Mouse (Mus musculus) kidney, adult 2 months (tissue): ENCODE data around the gene Ddx20.

Source experiments
- CTCF ChIP-seq: fragments of 200-500 bp; conservative IDR thresholded peaks from 2 replicates; pipeline ENCODE4 v1.5.1; 2011; ENCODE audit warnings: low read depth, mild to moderate bottlenecking, control low read depth, low read length, moderate library complexity, mixed read lengths; ENCODE audit not compliant: insufficient read depth, insufficient read length
- POLR2A ChIP-seq: fragments of 200-500 bp; IDR thresholded peaks from one replicate; pipeline ENCODE4 v1.6.1; 2011; ENCODE audit warnings: low read depth, low read length, control low read depth

DNA sequence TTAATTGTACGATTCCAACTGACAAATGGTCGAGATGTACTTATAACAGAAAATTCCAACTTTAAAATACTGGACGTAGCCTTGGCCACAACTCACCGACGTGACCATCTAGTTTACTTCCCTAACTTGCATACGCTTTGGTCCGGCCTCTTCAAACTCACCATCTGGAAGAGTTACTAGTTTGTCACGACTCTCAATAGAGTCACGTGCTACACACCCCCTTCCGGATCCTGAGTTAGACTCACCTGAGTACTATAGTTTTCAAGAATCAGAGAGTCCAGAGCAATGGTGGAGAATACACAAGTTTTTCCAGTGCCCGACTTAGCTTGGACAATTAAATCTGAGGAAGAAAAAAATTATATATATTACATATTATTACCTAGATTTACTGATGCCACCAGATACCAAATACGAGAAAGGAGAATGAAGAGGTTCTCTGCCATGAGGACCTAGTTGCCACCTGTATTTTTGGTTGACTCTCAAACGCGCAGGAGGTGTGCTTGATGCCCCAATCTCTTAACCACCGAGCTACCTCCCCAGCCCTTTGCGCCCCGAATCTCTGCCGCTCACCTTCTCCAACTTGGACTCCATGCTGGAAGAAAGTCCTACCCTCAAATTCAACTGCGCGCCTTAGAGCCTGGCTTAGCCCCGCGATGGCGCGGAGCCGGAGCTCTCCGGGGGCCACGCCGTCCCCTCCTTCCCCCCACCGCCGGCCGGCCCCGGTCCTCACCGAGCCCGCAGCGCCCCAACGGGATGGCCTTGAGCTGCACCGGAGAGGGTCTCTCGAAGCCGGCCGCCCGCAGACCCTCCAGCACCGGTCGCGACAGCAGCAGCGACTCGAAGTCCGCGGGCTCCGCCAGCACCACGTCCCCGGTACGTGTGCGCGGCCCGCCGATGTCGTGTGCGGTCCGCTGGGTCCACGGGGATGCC is 715 bp downstream of the Ddx20 start:
- TF ChIP-seq CTCF (no peak), POLR2A (no peak)
